Mouse (Mus musculus): Measurements from ENCODE around the gene Gabrg3.

The Gabrg3 gene

GRCm38 (mm10) chr7:56729225-56729624 is 657.8 kb downstream of the Gabrg3 start:
- DNase-seq (ENCODE audit: low read depth, low spot score) = no peak
